Mouse (Mus musculus) heart, postnatal 0 days (tissue): ENCODE results near the gene Tmprss6. TPM values are rescaled to one million over a fixed set of nuclear protein-coding genes. Genes with fewer than 3 reads are reported as not detected.

Source experiments
- ATAC-seq: fragments of 200-750 bp; cut with Nextera tagmentation; 2 replicates; pipeline ENCODE4 v1.8.0; 2017; ENCODE audit warnings: low read depth, moderate number of reproducible peaks, moderate library complexity; ENCODE audit not compliant: insufficient read depth
- DNase-seq: peaks from one replicate; pipeline ENCODE4 v3.0.0-alpha.2; 2016; ENCODE audit warnings: low spot score
- H3K27ac ChIP-seq: fragments of 300-500 bp; sonication (generic); 2 replicates; pipeline ENCODE4 v1.5.1; 2014; ENCODE audit warnings: low read depth, mild to moderate bottlenecking
- H3K27me3 ChIP-seq: fragments of 300-500 bp; sonication (generic); 2 replicates; pipeline ENCODE4 v1.6.1; 2014; ENCODE audit warnings: low read length, mixed read lengths; ENCODE audit not compliant: control insufficient read depth, insufficient read depth
- H3K36me3 ChIP-seq: fragments of 300-500 bp; sonication (generic); replicated peaks from 2 replicates; pipeline ENCODE4 v1.6.1; 2014; ENCODE audit warnings: low read length, mixed read lengths; ENCODE audit not compliant: control insufficient read depth, insufficient read depth
- H3K4me1 ChIP-seq: fragments of 300-500 bp; sonication (generic); 2 replicates; pipeline ENCODE4 v1.6.1; 2014; ENCODE audit warnings: antibody characterized with exemption; ENCODE audit not compliant: control insufficient read depth, insufficient read depth
- H3K4me2 ChIP-seq: fragments of 300-500 bp; sonication (generic); 2 replicates; pipeline ENCODE4 v1.6.1; 2014; ENCODE audit warnings: low read depth, mild to moderate bottlenecking, low read length, moderate library complexity
- H3K4me3 ChIP-seq: fragments of 300-500 bp; sonication (generic); 2 replicates; pipeline ENCODE4 v1.5.1; 2014; ENCODE audit warnings: low read depth, low read length
- H3K9ac ChIP-seq: fragments of 300-500 bp; sonication (generic); replicated peaks from 2 replicates; pipeline ENCODE4 v1.6.1; 2014; ENCODE audit warnings: low read depth, low read length, mixed read lengths
- H3K9me3 ChIP-seq: fragments of 300-500 bp; sonication (generic); replicated peaks from 2 replicates; pipeline ENCODE4 v1.6.1; 2016; ENCODE audit warnings: low read length; ENCODE audit not compliant: control insufficient read depth
- CTCF ChIP-seq: IDR thresholded peaks from 2 replicates; pipeline ENCODE4 v1.5.1; 2016; ENCODE audit warnings: antibody characterized with exemption, control low read depth, low read depth
- EP300 ChIP-seq: IDR thresholded peaks from 2 replicates; pipeline ENCODE4 v1.6.1; 2016; ENCODE audit warnings: antibody characterized with exemption, low read depth
- WGBS: fragments of 180-500 bp; shearing (Covaris S2); extraction: QIAGEN DNeasy Blood & Tissue Kit; methylation state at CpG from one replicate; pipeline ENCODE4 v1.1.7; 2014; 5-methylcytosine and 5-hydroxymethylcytosine counted together
- polyA plus RNA-seq: library from polyadenylated mRNA; unstranded; fragments of >200 nt; fragmentation: Nextera tagmentation; extraction: Ambion mirVana; gene quantifications from 2 replicates; pipeline ENCODE4 v1.2.1, GENCODE M21; 2015
- total RNA-seq: library from RNA; depleted of rRNA; stranded (reverse); fragments of >200 nt; gene quantifications from 2 replicates; pipeline ENCODE4 v1.2.3, GENCODE M21; 2014; ENCODE audit warnings: low replicate concordance

Tmprss6 gene
- total and polyA plus RNA-seq, 2 experiments from 2014 or later, result 0.49 TPM; not detected in 1

GRCm38 (mm10) chr15:78466809-78467208, 1.6 kb downstream of the Tmprss6 start:
- WGBS, result 36% methylated on average over 6 of the region's 6 CpGs

GRCm38 (mm10) chr15:78462981-78463380, 5.5 kb downstream of the Tmprss6 start:
- 27% methylated on average over 2 of the region's 2 CpGs for WGBS
- Histone ChIP-seq H3K4me1 (no peaks in the 10 kb centered on the region), H3K27me3 (0 out of 2 replicates have a peak, but pooled peaks cover 9% of the 10 kb centered on the region), H3K27ac (no peak overlapping the region), H3K36me3 (no peaks in the 10 kb centered on the region), H3K4me3 (no peak overlapping the region), H3K4me2 (no peak overlapping the region), H3K9ac (no peak overlapping the region), H3K9me3 (no peaks in the 10 kb centered on the region)
- TF ChIP-seq CTCF (no peak), EP300 (no peak)
- ATAC-seq (no peak), DNase-seq (no peak)

More at GRCm38 (mm10) chr15:78466809-78467208, 1.6 kb downstream of the Tmprss6 start:
- peaks cover 10% of the 10 kb centered on the region; the same call in 1 of the 2 replicates for H3K4me1 ChIP-seq
- H3K27me3 ChIP-seq, result 0 out of 2 replicates have a peak, but pooled peaks cover 9% of the 10 kb centered on the region
- H3K36me3 ChIP-seq, result no peaks in the 10 kb centered on the region
- H3K9ac ChIP-seq, result no peak overlapping the region
- DNase-seq, result no peak
- no peaks in the 10 kb centered on the region for H3K9me3 ChIP-seq
- no peak for ATAC-seq
- no peak overlapping the region for H3K4me2 ChIP-seq
- no peak overlapping the region for H3K4me3 ChIP-seq
- H3K27ac ChIP-seq, result no peak overlapping the region
- TF ChIP-seq CTCF (no peak; the same call in 1 of the 2 replicates), EP300 (no peak)

- Histone ChIP-seq H3K4me3 (no peak overlapping the region), H3K27me3 (no peaks in the 10 kb centered on the region), H3K9me3 (no peaks in the 10 kb centered on the region), H3K36me3 (no peaks in the 10 kb centered on the region), H3K27ac (no peak overlapping the region), H3K4me1 (no peaks in the 10 kb centered on the region), H3K4me2 (no peak overlapping the region), H3K9ac (no peak overlapping the region)
- ATAC-seq (no peak), DNase-seq (no peak)
- WGBS, result 72% methylated on average over 10 of the region's 10 CpGs
- TF ChIP-seq CTCF (no peak), EP300 (no peak)
These were observed 11.2 kb downstream of the Tmprss6 start for GRCm38 (mm10) chr15:78457193-78457592.

- Histone ChIP-seq H3K27me3 (no peaks in the 10 kb centered on the region), H3K4me3 (no peak overlapping the region), H3K4me1 (no peaks in the 10 kb centered on the region), H3K27ac (no peak overlapping the region), H3K9ac (no peak overlapping the region), H3K4me2 (no peak overlapping the region), H3K9me3 (no peaks in the 10 kb centered on the region), H3K36me3 (no peaks in the 10 kb centered on the region)
- TF ChIP-seq CTCF (no peak), EP300 (no peak)
- WGBS, result 54% methylated on average over 7 of the region's 7 CpGs
- DNase-seq (no peak), ATAC-seq (no peak)
These were observed 12.4 kb downstream of the Tmprss6 start for GRCm38 (mm10) chr15:78456051-78456450.

- Histone ChIP-seq H3K4me3 (no peak overlapping the region), H3K36me3 (no peaks in the 10 kb centered on the region), H3K9me3 (no peaks in the 10 kb centered on the region), H3K27ac (no peak overlapping the region), H3K4me1 (no peaks in the 10 kb centered on the region), H3K9ac (no peak overlapping the region), H3K4me2 (no peak overlapping the region), H3K27me3 (no peaks in the 10 kb centered on the region)
- TF ChIP-seq CTCF, result no peak
- no peak for TF ChIP-seq EP300
- 44% methylated on average over 4 of the region's 4 CpGs for WGBS
- ATAC-seq, result no peak
- DNase-seq, result no peak
These were observed 13.3 kb downstream of the Tmprss6 start for GRCm38 (mm10) chr15:78455168-78455567.

GRCm38 (mm10) chr15:78452929-78453328, 15.5 kb downstream of the Tmprss6 start:
- Histone ChIP-seq H3K9me3 (no peaks in the 10 kb centered on the region), H3K27ac (no peak overlapping the region), H3K27me3 (no peaks in the 10 kb centered on the region), H3K4me3 (no peak overlapping the region), H3K4me1 (peaks cover 9% of the 10 kb centered on the region; the same call in 1 of the 2 replicates), H3K4me2 (no peak overlapping the region), H3K36me3 (no peaks in the 10 kb centered on the region), H3K9ac (no peak overlapping the region)
- no peak for ATAC-seq
- DNase-seq, result no peak
- WGBS, result 58% methylated on average over 3 of the region's 3 CpGs
- TF ChIP-seq CTCF, result no peak
- no peak for TF ChIP-seq EP300
